Mouse (Mus musculus) mature B cell (primary cell): ENCODE results near the gene Zc3h8.

ENCODE experiments used
- in situ Hi-C: fragments of 300-500 bp; cut with MboI; formaldehyde crosslinking; loops from 2 replicates; pipeline ENCODE4 v1.14.3; 2019

Zc3h8 gene

DNA sequence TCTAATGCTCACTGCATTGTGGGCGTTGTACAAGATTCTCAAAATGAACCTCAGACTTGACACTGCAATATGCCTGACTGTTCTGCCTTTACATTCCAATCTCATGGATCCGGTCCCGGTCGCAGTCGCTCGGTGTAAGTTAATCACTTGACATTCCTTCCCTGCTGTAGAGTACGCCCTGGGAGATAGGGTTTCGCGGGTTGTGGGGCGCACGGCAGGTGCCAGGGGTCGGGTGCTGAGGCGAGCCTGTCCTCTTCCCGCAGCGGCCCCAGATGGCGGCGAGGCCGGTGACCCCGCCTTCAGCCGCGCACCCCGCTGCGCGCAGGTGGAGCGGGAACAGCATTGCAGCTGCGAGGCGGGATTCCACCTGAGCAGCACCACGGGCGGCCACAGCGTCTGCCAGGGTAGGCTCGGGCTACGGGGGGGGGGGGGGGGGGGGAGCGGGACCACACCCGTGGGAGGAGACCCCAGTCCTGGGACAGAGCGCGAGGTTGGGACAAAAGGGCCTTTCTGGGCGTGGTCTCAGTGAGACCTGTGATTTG, 51.6 kb downstream of the Zc3h8 start:
- in situ Hi-C loops, result no loop called here

DNA sequence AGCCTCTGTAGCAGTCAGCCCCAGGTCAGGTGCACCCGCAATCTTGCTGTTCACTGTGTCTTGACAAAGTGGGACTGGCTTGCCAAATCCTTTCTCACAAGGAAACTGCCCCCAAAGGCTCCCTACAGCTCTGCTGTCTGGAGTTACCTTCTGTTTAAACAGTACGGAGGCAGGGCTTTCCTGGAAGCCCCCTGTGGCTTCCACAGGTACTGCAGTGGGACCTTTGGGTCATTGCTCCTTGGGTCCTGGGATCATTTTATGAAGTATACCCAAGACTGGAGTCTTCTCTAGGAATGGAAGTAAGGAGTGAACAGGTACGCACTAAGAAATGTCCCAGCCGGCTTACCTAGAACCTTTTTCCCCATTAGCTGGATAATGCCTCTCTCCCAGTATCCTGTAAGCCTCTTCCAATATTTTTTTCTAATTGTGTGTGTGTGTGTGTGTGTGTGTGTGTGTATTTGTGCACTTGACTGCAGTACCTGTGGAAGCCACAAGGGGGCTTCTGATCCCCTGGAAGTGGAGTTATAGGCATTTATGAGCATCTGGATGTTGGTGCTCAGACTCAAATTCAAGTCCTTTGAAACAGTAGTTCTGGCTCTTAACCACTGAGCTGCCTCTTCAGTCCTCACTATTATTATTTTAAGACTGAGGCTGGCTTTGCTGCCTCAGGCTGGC, 53.1 kb downstream of the Zc3h8 start:
- in situ Hi-C loops, result no loop called here

DNA sequence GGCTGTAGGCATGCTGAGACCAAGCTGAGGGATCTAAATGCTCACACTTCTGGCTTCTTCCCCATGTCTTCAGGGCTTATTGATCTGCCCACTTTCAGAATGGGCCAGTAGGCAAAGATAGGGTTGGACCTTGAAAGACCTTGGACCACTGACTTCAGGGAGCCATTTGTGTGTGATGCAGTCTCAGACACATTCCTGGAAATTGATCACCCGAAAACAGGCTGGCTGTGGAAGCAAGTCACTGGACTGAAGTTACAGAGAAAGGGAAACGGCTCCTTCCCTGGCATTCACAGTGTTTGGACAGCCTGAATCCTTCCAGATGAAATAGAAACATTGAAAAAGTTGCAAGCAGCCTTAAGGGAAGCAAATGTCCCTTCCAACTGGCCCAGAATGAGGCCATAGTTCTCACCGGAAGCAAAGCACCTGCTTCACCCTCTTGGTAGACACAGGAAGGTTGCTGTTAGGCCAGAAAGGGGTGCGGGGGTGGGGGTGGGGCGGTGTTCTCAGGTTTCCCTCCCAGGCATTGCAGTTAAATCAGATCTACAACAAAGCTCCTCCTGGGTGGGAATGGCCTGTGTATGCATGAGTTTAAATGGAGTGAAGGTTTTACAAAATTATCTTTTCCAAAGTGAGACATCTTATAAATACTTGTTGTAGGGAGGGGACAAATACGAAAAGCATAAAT, 55.9 kb downstream of the Zc3h8 start:
- in situ Hi-C loops, result no loop called here

DNA sequence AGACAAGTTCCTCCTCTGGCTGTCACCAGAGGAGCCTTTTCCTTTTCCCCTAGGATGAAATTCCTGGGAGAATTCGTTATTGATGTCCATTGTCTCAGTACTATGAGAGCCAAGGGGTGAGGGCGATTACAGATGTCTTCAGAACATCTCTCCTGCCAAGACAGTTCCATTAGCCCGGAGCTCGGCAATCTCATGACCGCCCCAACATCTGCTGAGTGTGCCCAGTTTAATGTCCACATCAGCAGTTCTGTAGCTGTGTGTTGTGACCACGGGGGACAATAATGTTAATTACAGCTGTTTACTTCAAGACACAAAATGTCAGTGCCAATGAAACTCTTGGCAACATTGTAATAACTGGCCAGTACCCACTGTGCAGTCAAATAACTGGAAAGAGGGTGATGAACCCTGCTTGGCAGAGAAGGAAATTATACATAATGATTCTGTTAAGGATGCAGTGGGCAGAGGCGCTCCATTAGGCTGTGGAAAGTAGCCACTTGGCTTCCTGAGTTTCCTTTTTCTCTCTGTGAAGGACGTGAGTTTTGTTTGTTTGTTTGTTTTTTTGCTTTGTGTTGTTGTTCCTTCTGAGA, 58.6 kb downstream of the Zc3h8 start:
- in situ Hi-C loops, result no loop called here

DNA sequence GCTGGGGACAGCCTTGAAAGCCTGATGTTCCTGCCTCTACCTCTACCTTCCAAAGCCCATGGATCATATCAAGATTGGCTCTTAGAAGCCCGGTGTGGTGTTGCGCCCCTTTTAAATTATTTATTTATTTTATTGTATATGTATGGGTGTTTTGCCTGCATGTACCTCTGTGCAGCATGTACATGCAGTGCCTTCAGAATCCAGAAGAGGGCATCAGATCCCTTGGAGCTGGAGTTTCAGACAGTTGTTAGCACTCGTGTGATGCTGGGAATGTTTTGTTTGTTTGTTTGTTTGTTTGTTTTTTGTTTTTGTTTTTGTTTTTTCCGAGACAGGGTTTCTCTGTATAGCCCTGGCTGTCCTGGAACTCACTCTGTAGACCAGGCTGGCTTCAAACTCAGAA, 62.6 kb downstream of the Zc3h8 start:
- in situ Hi-C loops, result no loop called here
